Mouse (Mus musculus) layer of hippocampus, postnatal 36 days (tissue): ENCODE results near the gene Dera. TPM values are rescaled to one million over a fixed set of nuclear protein-coding genes. Genes with fewer than 3 reads are reported as not detected.

ENCODE experiments used
- DNase-seq, 2 experiments: peaks; one replicate each; pipeline ENCODE4 v3.0.0; 2022
- total RNA-seq, 2 experiments: library from RNA; stranded (reverse); gene quantifications; 2 replicates each; pipeline ENCODE4 v1.2.3; 2021

Dera gene
- total RNA-seq, 2 experiments from 2014 or later, result 5.5 to 5.6 TPM

- DNase-seq, result no peak
Measured at GRCm38 (mm10) chr6:137887258-137887657, 132.9 kb downstream of the Dera start.

- no peak for DNase-seq
Measured at GRCm38 (mm10) chr6:137897671-137898070, 143.3 kb downstream of the Dera start.

- no peak for DNase-seq
Measured at GRCm38 (mm10) chr6:137901255-137901654, 146.9 kb downstream of the Dera start.

Other genes with a start within 250 kb of the Dera start
- 10 to 100 TPM; 43.3 to 47.7 TPM for gene Eps8, start 99.7 kb upstream of the Dera start, total RNA-seq
- 100 to 1,000 TPM; 118 to 121 TPM for gene Strap, start 19.5 kb upstream of the Dera start, total RNA-seq